Mouse (Mus musculus): ENCODE results near the gene Pilra. TPM values are rescaled to one million over a fixed set of nuclear protein-coding genes. Genes with fewer than 3 reads are reported as not detected.
A peak's percentile ranks its signal among the peaks of the same experiment; 100 is the strongest.
"Not testable (repeated sequence)": the region's sequence is repeated elsewhere in the genome, so short reads cannot be mapped to it uniquely, and the experiment has no call there.

Pilra gene
- polyA plus RNA-seq, 1 experiment from 2014 or later, result 1.3 TPM

GRCm38 (mm10) chr5:137857960-137858710, 22.1 kb upstream of the Pilra start, which contains the start of gene Pilrb1:
Pilrb1 (minus strand) TSS chr5:137858106.
- not testable (repeated sequence) for H3K4me3 ChIP-seq (ENCODE audit: low read depth, low read length); ATAC-seq (replicated peaks; ENCODE audit: low FRiP score); H3K9ac ChIP-seq (ENCODE audit: low read depth, low read length); H3K4me2 ChIP-seq; H3K9me3 ChIP-seq (ENCODE audit: control insufficient read depth, low read length); H3K27ac ChIP-seq (ENCODE audit: low read depth, low read length); H3K36me3 ChIP-seq (ENCODE audit: control insufficient read depth, insufficient read depth, low read length); H3K4me1 ChIP-seq (replicated peaks; ENCODE audit: control insufficient read depth, insufficient read depth, low read length); H3K27me3 ChIP-seq (replicated peaks; ENCODE audit: control insufficient read depth, insufficient read depth, low read length)
- 24% methylated on average over 2 of the region's 2 CpGs for WGBS
- DNase-seq (ENCODE audit: low spot score), result peak; percentile 28

- not testable (repeated sequence) for DNase-seq (ENCODE audit: low spot score); ATAC-seq (replicated peaks; ENCODE audit: low FRiP score); H3K9me3 ChIP-seq (ENCODE audit: control insufficient read depth, low read length); H3K9ac ChIP-seq (ENCODE audit: low read depth, low read length); H3K36me3 ChIP-seq (ENCODE audit: control insufficient read depth, insufficient read depth, low read length); H3K4me1 ChIP-seq (replicated peaks; ENCODE audit: control insufficient read depth, insufficient read depth, low read length); H3K4me3 ChIP-seq (ENCODE audit: low read depth, low read length); H3K27ac ChIP-seq (ENCODE audit: low read depth, low read length); H3K4me2 ChIP-seq; H3K27me3 ChIP-seq (replicated peaks; ENCODE audit: control insufficient read depth, insufficient read depth, low read length)
- 41% methylated on average over 4 of the region's 5 CpGs for WGBS
These were observed 20.8 kb upstream of the Pilra start for GRCm38 (mm10) chr5:137856870-137857269.

GRCm38 (mm10) chr5:137854907-137855306, 18.8 kb upstream of the Pilra start:
- ATAC-seq (replicated peaks; ENCODE audit: low FRiP score); H3K4me2 ChIP-seq; H3K9me3 ChIP-seq (ENCODE audit: control insufficient read depth, low read length); H3K27ac ChIP-seq (ENCODE audit: low read depth, low read length); H3K36me3 ChIP-seq (ENCODE audit: control insufficient read depth, insufficient read depth, low read length); H3K4me1 ChIP-seq (replicated peaks; ENCODE audit: control insufficient read depth, insufficient read depth, low read length); H3K4me3 ChIP-seq (ENCODE audit: low read depth, low read length); H3K9ac ChIP-seq (ENCODE audit: low read depth, low read length); DNase-seq (ENCODE audit: low spot score); H3K27me3 ChIP-seq (replicated peaks; ENCODE audit: control insufficient read depth, insufficient read depth, low read length): not testable (repeated sequence)
- 75% methylated on average over 3 of the region's 3 CpGs for WGBS

- H3K4me2 ChIP-seq; H3K27ac ChIP-seq (ENCODE audit: low read depth, low read length); ATAC-seq (replicated peaks; ENCODE audit: low FRiP score); H3K4me3 ChIP-seq (ENCODE audit: low read depth, low read length); H3K9me3 ChIP-seq (ENCODE audit: control insufficient read depth, low read length); H3K36me3 ChIP-seq (ENCODE audit: control insufficient read depth, insufficient read depth, low read length); H3K9ac ChIP-seq (ENCODE audit: low read depth, low read length); DNase-seq (ENCODE audit: low spot score); H3K4me1 ChIP-seq (replicated peaks; ENCODE audit: control insufficient read depth, insufficient read depth, low read length); H3K27me3 ChIP-seq (replicated peaks; ENCODE audit: control insufficient read depth, insufficient read depth, low read length): not testable (repeated sequence)
- WGBS, result 71% methylated on average over 1 of the region's 1 CpGs
These were observed 14.2 kb upstream of the Pilra start for GRCm38 (mm10) chr5:137850313-137850712.

GRCm38 (mm10) chr5:137837110-137837509, 1.0 kb upstream of the Pilra start:
- H3K4me2 ChIP-seq; H3K4me1 ChIP-seq (replicated peaks; ENCODE audit: control insufficient read depth, insufficient read depth, low read length); DNase-seq (ENCODE audit: low spot score); H3K36me3 ChIP-seq (ENCODE audit: control insufficient read depth, insufficient read depth, low read length); H3K9me3 ChIP-seq (ENCODE audit: control insufficient read depth, low read length); H3K27me3 ChIP-seq (replicated peaks; ENCODE audit: control insufficient read depth, insufficient read depth, low read length); H3K4me3 ChIP-seq (ENCODE audit: low read depth, low read length); H3K9ac ChIP-seq (ENCODE audit: low read depth, low read length); H3K27ac ChIP-seq (ENCODE audit: low read depth, low read length); ATAC-seq (replicated peaks; ENCODE audit: low FRiP score): not testable (repeated sequence)

- ATAC-seq (replicated peaks; ENCODE audit: low FRiP score) (no peak), DNase-seq (ENCODE audit: low spot score) (no peak)
- Histone ChIP-seq H3K4me1 (replicated peaks; ENCODE audit: control insufficient read depth, insufficient read depth, low read length) (no peaks in the 10 kb centered on the region), H3K27me3 (replicated peaks; ENCODE audit: control insufficient read depth, insufficient read depth, low read length) (no peaks in the 10 kb centered on the region), H3K4me3 (ENCODE audit: low read depth, low read length) (no peak overlapping the region), H3K36me3 (ENCODE audit: control insufficient read depth, insufficient read depth, low read length) (no peaks in the 10 kb centered on the region), H3K9ac (ENCODE audit: low read depth, low read length) (no peak overlapping the region), H3K9me3 (ENCODE audit: control insufficient read depth, low read length) (no peaks in the 10 kb centered on the region), H3K27ac (ENCODE audit: low read depth, low read length) (no peak overlapping the region), H3K4me2 (no peak overlapping the region)
These were observed 530 bp upstream of the Pilra start for GRCm38 (mm10) chr5:137836611-137837010.

- no peak overlapping the region for H3K4me2 ChIP-seq
- no peaks in the 10 kb centered on the region for H3K36me3 ChIP-seq (ENCODE audit: control insufficient read depth, insufficient read depth, low read length)
- no peak for DNase-seq (ENCODE audit: low spot score)
- no peaks in the 10 kb centered on the region for H3K4me1 ChIP-seq (replicated peaks; ENCODE audit: control insufficient read depth, insufficient read depth, low read length)
- H3K27ac ChIP-seq (ENCODE audit: low read depth, low read length), result no peak overlapping the region
- ATAC-seq (replicated peaks; ENCODE audit: low FRiP score), result no peak
- H3K4me3 ChIP-seq (ENCODE audit: low read depth, low read length), result no peak overlapping the region
- no peaks in the 10 kb centered on the region for H3K27me3 ChIP-seq (replicated peaks; ENCODE audit: control insufficient read depth, insufficient read depth, low read length)
- H3K9me3 ChIP-seq (ENCODE audit: control insufficient read depth, low read length), result no peaks in the 10 kb centered on the region
- WGBS, result 51% methylated on average over 4 of the region's 4 CpGs
- H3K9ac ChIP-seq (ENCODE audit: low read depth, low read length), result no peak overlapping the region
These were observed 2.6 kb downstream of the Pilra start for GRCm38 (mm10) chr5:137833500-137833899.

- Histone ChIP-seq H3K9ac (ENCODE audit: low read depth, low read length) (no peak overlapping the region), H3K9me3 (ENCODE audit: control insufficient read depth, low read length) (no peaks in the 10 kb centered on the region), H3K4me1 (replicated peaks; ENCODE audit: control insufficient read depth, insufficient read depth, low read length) (no peaks in the 10 kb centered on the region), H3K27ac (ENCODE audit: low read depth, low read length) (no peak overlapping the region), H3K36me3 (ENCODE audit: control insufficient read depth, insufficient read depth, low read length) (no peaks in the 10 kb centered on the region), H3K27me3 (replicated peaks; ENCODE audit: control insufficient read depth, insufficient read depth, low read length) (no peaks in the 10 kb centered on the region), H3K4me2 (no peak overlapping the region), H3K4me3 (ENCODE audit: low read depth, low read length) (no peak overlapping the region)
- WGBS, result 56% methylated on average over 6 of the region's 6 CpGs
- no peak for DNase-seq (ENCODE audit: low spot score)
- no peak for ATAC-seq (replicated peaks; ENCODE audit: low FRiP score)
These were observed 4.6 kb downstream of the Pilra start for GRCm38 (mm10) chr5:137831506-137831905.

GRCm38 (mm10) chr5:137831106-137831505, 5.0 kb downstream of the Pilra start:
- no peak for DNase-seq (ENCODE audit: low spot score)
- Histone ChIP-seq H3K4me2 (no peak overlapping the region), H3K36me3 (ENCODE audit: control insufficient read depth, insufficient read depth, low read length) (no peaks in the 10 kb centered on the region), H3K4me3 (ENCODE audit: low read depth, low read length) (no peak overlapping the region), H3K9ac (ENCODE audit: low read depth, low read length) (no peak overlapping the region), H3K4me1 (replicated peaks; ENCODE audit: control insufficient read depth, insufficient read depth, low read length) (no peaks in the 10 kb centered on the region), H3K27me3 (replicated peaks; ENCODE audit: control insufficient read depth, insufficient read depth, low read length) (no peaks in the 10 kb centered on the region), H3K9me3 (ENCODE audit: control insufficient read depth, low read length) (no peaks in the 10 kb centered on the region), H3K27ac (ENCODE audit: low read depth, low read length) (no peak overlapping the region)
- 61% methylated on average over 4 of the region's 4 CpGs for WGBS
- no peak for ATAC-seq (replicated peaks; ENCODE audit: low FRiP score)

All from liver, embryonic 11.5 days (tissue).